Mouse (Mus musculus) erythroblast, embryonic 14.5 days (primary cell): Measurements from ENCODE around the gene Strbp. TPM values are rescaled to one million over a fixed set of nuclear protein-coding genes. Genes with fewer than 3 reads are reported as not detected.

Source experiments
- H3K27me3 ChIP-seq: 2 replicates; pipeline ENCODE4 v1.6.1; 2012; ENCODE audit warnings: inconsistent platforms; ENCODE audit not compliant: control insufficient read depth
- H3K36me3 ChIP-seq: 2 replicates; pipeline ENCODE4 v1.6.1; 2012; ENCODE audit warnings: mild to moderate bottlenecking, inconsistent platforms; ENCODE audit not compliant: control insufficient read depth
- H3K4me1 ChIP-seq: 2 replicates; pipeline ENCODE4 v1.6.1; 2012; ENCODE audit warnings: inconsistent platforms; ENCODE audit not compliant: control insufficient read depth
- H3K4me3 ChIP-seq: replicated peaks from 2 replicates; pipeline ENCODE3; 2012; ENCODE audit warnings: moderate library complexity, mild to moderate bottlenecking, inconsistent platforms
- H3K9me3 ChIP-seq: 2 replicates; pipeline ENCODE4 v1.6.1; 2012; ENCODE audit warnings: low read length, inconsistent platforms, mixed read lengths; ENCODE audit not compliant: control insufficient read depth
- GATA1 ChIP-seq: IDR thresholded peaks from 2 replicates; pipeline ENCODE4 v1.6.1; 2012; ENCODE audit warnings: low read length, inconsistent platforms, mixed read lengths
- TAL1 ChIP-seq: IDR thresholded peaks from 3 replicates; pipeline ENCODE4 v1.6.1; 2012; ENCODE audit warnings: low read length, inconsistent platforms, mixed read lengths
- polyA plus RNA-seq: library from polyadenylated mRNA; stranded (reverse); fragments of >175 nt; gene quantifications from 2 replicates; pipeline ENCODE4 v1.2.3, GENCODE M21; 2012

Strbp gene
- polyA plus RNA-seq, 1 experiment, result 0.72 TPM

- TF ChIP-seq TAL1 (no peak), GATA1 (no peak)
- Histone ChIP-seq H3K4me1 (peaks cover 9% of the 10 kb centered on the region), H3K9me3 (no peaks in the 10 kb centered on the region), H3K36me3 (no peaks in the 10 kb centered on the region), H3K4me3 (no peak overlapping the region), H3K27me3 (0 out of 2 replicates have a peak, but pooled peaks cover 2% of the 10 kb centered on the region)
These were observed 32.1 kb upstream of the Strbp start for GRCm38 (mm10) chr2:37735807-37736188.

GRCm38 (mm10) chr2:37734979-37735806 lies 31.5 kb upstream of the Strbp start:
- Histone ChIP-seq H3K4me3 (no peak overlapping the region), H3K27me3 (0 out of 2 replicates have a peak, but pooled peaks cover 2% of the 10 kb centered on the region), H3K9me3 (no peaks in the 10 kb centered on the region), H3K4me1 (peaks cover 9% of the 10 kb centered on the region), H3K36me3 (no peaks in the 10 kb centered on the region)
- TF ChIP-seq GATA1 (no peak), TAL1 (no peak)

GRCm38 (mm10) chr2:37731241-37731801 lies 27.7 kb upstream of the Strbp start:
- TF ChIP-seq TAL1, result no peak
- no peak for TF ChIP-seq GATA1
- H3K9me3 ChIP-seq, result 0 out of 2 replicates have a peak, but pooled peaks cover 2% of the 10 kb centered on the region
- H3K4me1 ChIP-seq, result peaks cover 9% of the 10 kb centered on the region
- no peak overlapping the region for H3K4me3 ChIP-seq
- H3K36me3 ChIP-seq, result no peaks in the 10 kb centered on the region
- 0 out of 2 replicates have a peak, but pooled peaks cover 4% of the 10 kb centered on the region for H3K27me3 ChIP-seq

GRCm38 (mm10) chr2:37724231-37724630 lies 20.6 kb upstream of the Strbp start:
- no peak overlapping the region for H3K4me3 ChIP-seq
- 0 out of 2 replicates have a peak, but pooled peaks cover 2% of the 10 kb centered on the region for H3K9me3 ChIP-seq
- H3K27me3 ChIP-seq, result 0 out of 2 replicates have a peak, but pooled peaks cover 2% of the 10 kb centered on the region
- H3K4me1 ChIP-seq, result no peaks in the 10 kb centered on the region
- no peaks in the 10 kb centered on the region for H3K36me3 ChIP-seq
- TF ChIP-seq GATA1 (no peak), TAL1 (no peak)

GRCm38 (mm10) chr2:37723501-37724090 lies 19.9 kb upstream of the Strbp start:
- H3K4me1 ChIP-seq, result no peaks in the 10 kb centered on the region
- TF ChIP-seq GATA1 (no peak), TAL1 (no peak)
- H3K27me3 ChIP-seq, result 0 out of 2 replicates have a peak, but pooled peaks cover 1% of the 10 kb centered on the region
- H3K36me3 ChIP-seq, result no peaks in the 10 kb centered on the region
- 0 out of 2 replicates have a peak, but pooled peaks cover 1% of the 10 kb centered on the region for H3K9me3 ChIP-seq
- H3K4me3 ChIP-seq, result no peak overlapping the region

GRCm38 (mm10) chr2:37722674-37723465 lies 19.2 kb upstream of the Strbp start:
- TF ChIP-seq TAL1 (no peak), GATA1 (no peak)
- Histone ChIP-seq H3K9me3 (no peaks in the 10 kb centered on the region), H3K36me3 (no peaks in the 10 kb centered on the region), H3K27me3 (no peaks in the 10 kb centered on the region), H3K4me3 (no peak overlapping the region), H3K4me1 (no peaks in the 10 kb centered on the region)

- Histone ChIP-seq H3K36me3 (no peaks in the 10 kb centered on the region), H3K27me3 (peaks cover 3% of the 10 kb centered on the region), H3K4me3 (no peak overlapping the region), H3K9me3 (no peaks in the 10 kb centered on the region), H3K4me1 (no peaks in the 10 kb centered on the region)
- no peak for TF ChIP-seq TAL1
- no peak for TF ChIP-seq GATA1
These were observed 12.6 kb upstream of the Strbp start for GRCm38 (mm10) chr2:37716266-37716665.

GRCm38 (mm10) chr2:37715364-37715763 lies 11.7 kb upstream of the Strbp start:
- no peaks in the 10 kb centered on the region for H3K9me3 ChIP-seq

GRCm38 (mm10) chr2:37713100-37713499 lies 9.4 kb upstream of the Strbp start:
- no peaks in the 10 kb centered on the region for H3K36me3 ChIP-seq
- peaks cover 3% of the 10 kb centered on the region for H3K27me3 ChIP-seq
- no peak overlapping the region for H3K4me3 ChIP-seq
- no peaks in the 10 kb centered on the region for H3K4me1 ChIP-seq
- TF ChIP-seq GATA1, result no peak
- TF ChIP-seq TAL1, result no peak
- no peaks in the 10 kb centered on the region for H3K9me3 ChIP-seq

More at GRCm38 (mm10) chr2:37715364-37715763, 11.7 kb upstream of the Strbp start:
- Histone ChIP-seq H3K4me3 (no peak overlapping the region), H3K27me3 (peaks cover 3% of the 10 kb centered on the region), H3K4me1 (no peaks in the 10 kb centered on the region), H3K36me3 (no peaks in the 10 kb centered on the region)
- TF ChIP-seq GATA1, result no peak
- TF ChIP-seq TAL1, result no peak
